Mouse (Mus musculus) CH12.LX (cell line): ENCODE data around the gene H2-Ab1. TPM values are rescaled to one million over a fixed set of nuclear protein-coding genes. Genes with fewer than 3 reads are reported as not detected.

Experiments used
- DNase-seq: peaks from one replicate; pipeline ENCODE4 v3.0.0-alpha.2; 2013; ENCODE audit errors: extremely low read depth
- H3K27ac ChIP-seq: 2 replicates; pipeline ENCODE4 v1.5.1; 2012; ENCODE audit warnings: low read depth, mild to moderate bottlenecking, control low read depth, moderate library complexity; ENCODE audit not compliant: insufficient read depth
- H3K27me3 ChIP-seq: replicated peaks from 2 replicates; pipeline ENCODE3; 2012; ENCODE audit warnings: inconsistent platforms
- H3K36me3 ChIP-seq, 2 experiments: replicated peaks in 1 of 2; 2 replicates each; pipeline versions ENCODE3 to v1.6.1; 2012; ENCODE audit warnings: inconsistent platforms in 1 of 2, low read length in 1 of 2, mild to moderate bottlenecking in 1 of 2, mixed read lengths in 1 of 2, moderate library complexity in 1 of 2; ENCODE audit not compliant: control insufficient read depth in 1 of 2, insufficient read depth in 1 of 2
- H3K4me1 ChIP-seq, 2 experiments: 2 replicates each; pipeline ENCODE4 v1.6.1; 2012; ENCODE audit warnings: inconsistent platforms in 1 of 2, moderate library complexity in 1 of 2; ENCODE audit not compliant: insufficient read depth in 2 of 2, control insufficient read depth in 1 of 2
- H3K4me2 ChIP-seq: 2 replicates; pipeline ENCODE4 v1.6.1; 2012; ENCODE audit warnings: low read depth, mild to moderate bottlenecking, control low read depth; ENCODE audit not compliant: poor library complexity, insufficient read depth, severe bottlenecking
- H3K4me3 ChIP-seq, 3 experiments: fragments of 150-350 bp in 1 of 3; sonication (generic) in 1 of 3; replicated peaks in 1 of 3; 2 replicates each; pipeline versions ENCODE3 to v1.5.1; 2011 to 2012; ENCODE audit warnings: low read depth in 2 of 3, low read length in 2 of 3, mild to moderate bottlenecking in 2 of 3, moderate library complexity in 2 of 3, control low read depth in 1 of 3, improper control_type of control experiment in 1 of 3, inconsistent platforms in 1 of 3, mixed read lengths in 1 of 3; ENCODE audit not compliant: poor library complexity in 1 of 3
- H3K79me2 ChIP-seq: replicated peaks from 2 replicates; pipeline ENCODE4 v1.6.1; 2012; ENCODE audit warnings: mild to moderate bottlenecking, moderate library complexity; ENCODE audit not compliant: control insufficient read depth, poor library complexity, insufficient read depth, severe bottlenecking; ENCODE audit errors: extremely low read depth
- H3K9ac ChIP-seq: 2 replicates; pipeline ENCODE4 v1.6.1; 2012; ENCODE audit warnings: low read depth, mild to moderate bottlenecking, control low read depth, moderate library complexity; ENCODE audit not compliant: insufficient read depth
- H3K9me3 ChIP-seq: replicated peaks from 2 replicates; pipeline ENCODE3; 2012; ENCODE audit warnings: low read length, inconsistent platforms, mixed read lengths
- CHD2 ChIP-seq: IDR thresholded peaks from 2 replicates; pipeline ENCODE4 v1.6.1; 2011; ENCODE audit warnings: low read length, improper control_type of control experiment
- CTCF ChIP-seq, 2 experiments: IDR thresholded peaks in 1 of 2; conservative IDR thresholded peaks in 1 of 2; 2 replicates each; pipeline ENCODE4 v1.5.1; 2011 to 2012; ENCODE audit warnings: low read depth in 2 of 2, low read length in 2 of 2, improper control_type of control experiment in 1 of 2, inconsistent platforms in 1 of 2, mild to moderate bottlenecking in 1 of 2, moderate library complexity in 1 of 2
- EP300 ChIP-seq: IDR thresholded peaks from 2 replicates; pipeline ENCODE4 v1.6.1; 2011; ENCODE audit warnings: low read length, improper control_type of control experiment
- GABPA ChIP-seq: IDR thresholded peaks from 2 replicates; pipeline ENCODE4 v1.6.1; 2012; ENCODE audit warnings: low read depth, low read length, improper control_type of control experiment, inconsistent platforms; ENCODE audit not compliant: insufficient replicate concordance
- JUN ChIP-seq: IDR thresholded peaks from 2 replicates; pipeline ENCODE4 v1.6.1; 2011; ENCODE audit warnings: low read depth, mild to moderate bottlenecking, low read length, improper control_type of control experiment, moderate library complexity; ENCODE audit not compliant: insufficient read depth
- KAT2A ChIP-seq: IDR thresholded peaks from 2 replicates; pipeline ENCODE4 v1.6.1; 2012; ENCODE audit warnings: low read length, improper control_type of control experiment, inconsistent platforms; ENCODE audit not compliant: insufficient replicate concordance
- MAFK ChIP-seq: IDR thresholded peaks from 2 replicates; pipeline ENCODE4 v1.6.1; 2011; ENCODE audit warnings: low read length, improper control_type of control experiment; ENCODE audit not compliant: insufficient replicate concordance
- MAX ChIP-seq: IDR thresholded peaks from 2 replicates; pipeline ENCODE4 v1.6.1; 2011; ENCODE audit warnings: low read length, improper control_type of control experiment
- MAZ ChIP-seq: IDR thresholded peaks from 2 replicates; pipeline ENCODE4 v1.6.1; 2012; ENCODE audit warnings: low read depth, mild to moderate bottlenecking, inconsistent platforms, low read length, improper control_type of control experiment, moderate library complexity
- MXI1 ChIP-seq: IDR thresholded peaks from 2 replicates; pipeline ENCODE4 v1.6.1; 2011; ENCODE audit warnings: mild to moderate bottlenecking, low read depth, low read length, improper control_type of control experiment
- MYC ChIP-seq: IDR thresholded peaks from 2 replicates; pipeline ENCODE4 v1.6.1; 2011; ENCODE audit warnings: low read depth, mild to moderate bottlenecking, improper control_type of control experiment, low read length
- NELFE ChIP-seq: IDR thresholded peaks from 2 replicates; pipeline ENCODE4 v1.6.1; 2011; ENCODE audit warnings: low read depth, low read length, improper control_type of control experiment
- PAX5 ChIP-seq: IDR thresholded peaks from 2 replicates; pipeline ENCODE4 v1.6.1; 2012; ENCODE audit warnings: low read length, inconsistent platforms, mixed read lengths
- POLR2A ChIP-seq: IDR thresholded peaks from 2 replicates; pipeline ENCODE4 v1.6.1; 2011; ENCODE audit warnings: low read depth, mild to moderate bottlenecking, improper control_type of control experiment, low read length
- POLR2AphosphoS2 ChIP-seq: IDR thresholded peaks from 2 replicates; pipeline ENCODE4 v1.6.1; 2011; ENCODE audit warnings: low read depth, low read length, improper control_type of control experiment
- RAD21 ChIP-seq: IDR thresholded peaks from 2 replicates; pipeline ENCODE4 v1.6.1; 2011; ENCODE audit warnings: low read depth, mild to moderate bottlenecking, low read length, improper control_type of control experiment, moderate library complexity
- RCOR1 ChIP-seq: conservative IDR thresholded peaks from 2 replicates; pipeline ENCODE4 v1.6.1; 2012; ENCODE audit warnings: low read depth, mild to moderate bottlenecking, inconsistent platforms, low read length, improper control_type of control experiment
- UBTF ChIP-seq: IDR thresholded peaks from 2 replicates; pipeline ENCODE4 v1.6.1; 2012; ENCODE audit warnings: low read depth, mild to moderate bottlenecking, inconsistent platforms, low read length, improper control_type of control experiment, moderate library complexity
- USF2 ChIP-seq: conservative IDR thresholded peaks from 2 replicates; pipeline ENCODE4 v1.6.1; 2011; ENCODE audit warnings: low read depth, low read length, improper control_type of control experiment
- ZC3H11A ChIP-seq: IDR thresholded peaks from 2 replicates; pipeline ENCODE4 v1.6.1; 2012; ENCODE audit warnings: low read depth, mild to moderate bottlenecking, inconsistent platforms, low read length, improper control_type of control experiment
- ZNF384 ChIP-seq: IDR thresholded peaks from 2 replicates; pipeline ENCODE4 v1.6.1; 2012; ENCODE audit warnings: low read depth, low read length, improper control_type of control experiment, inconsistent platforms
- dilution Hi-C: fragments of 300-500 bp; cut with MboI; formaldehyde crosslinking; loops from 2 replicates; pipeline ENCODE4 v1.14.3; 2020; ENCODE audit warnings: low sequenced_read_pairs; ENCODE audit not compliant: extremely low pct_unique_long_range_greater_than_20kb, extremely low pct_ligation_motif_present
- in situ Hi-C: fragments of 300-500 bp; cut with MboI; formaldehyde crosslinking; loops from 3 replicates; pipeline ENCODE4 v1.14.3; 2019; ENCODE audit warnings: low sequenced_read_pairs, low pct_ligation_motif_present, low pct_unique_long_range_greater_than_20kb, mixed read lengths
- polyA plus RNA-seq: library from polyadenylated mRNA; unstranded; fragments of >175 nt; gene quantifications from 2 replicates; pipeline ENCODE4 v1.2.1, GENCODE M21; 2012; ENCODE audit warnings: low read depth; ENCODE audit not compliant: insufficient read length
- total RNA-seq, 2 experiments: library from RNA; depleted of rRNA; stranded (reverse); fragments of 300-350 nt in 1 of 2; fragments of >200 nt in 1 of 2; gene quantifications; 2 replicates each; pipeline ENCODE4 v1.2.3; 2012 to 2014

Gene H2-Ab1
- total and polyA plus RNA-seq, 3 experiments: 114 to 699 (median 119) TPM

DNA sequence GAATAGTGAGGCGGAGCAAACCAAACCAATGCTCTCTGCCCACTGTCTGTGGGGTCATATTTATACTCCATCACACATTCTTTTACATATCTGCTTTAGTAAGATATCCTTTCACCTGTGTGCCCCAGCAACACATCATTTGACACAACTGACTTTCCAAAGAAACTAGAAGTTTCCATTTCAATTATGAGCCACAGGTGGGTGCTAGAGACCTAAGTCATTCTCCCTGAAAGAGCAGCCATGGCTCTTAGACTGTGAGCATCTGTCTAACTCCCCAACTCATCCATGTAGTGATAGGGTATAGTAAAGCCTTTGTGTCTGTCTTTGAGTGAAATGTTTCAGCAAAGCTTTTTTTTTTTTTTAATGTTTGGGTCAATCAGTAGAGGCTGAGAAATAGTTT, 14.6 kb downstream of the H2-Ab1 start:
- H3K4me2 ChIP-seq: no peak overlapping the region
- dilution Hi-C loops: no loop called here
- H3K27ac ChIP-seq: no peak overlapping the region
- H3K9ac ChIP-seq: no peak overlapping the region
- peaks cover 0 to 14% of the 10 kb centered on the region in 2 experiments; a peak in 2 of 4 replicates for H3K4me1 ChIP-seq
- no peaks in the 10 kb centered on the region for H3K79me2 ChIP-seq
- H3K4me3 ChIP-seq: no peak overlapping the region
- H3K36me3 ChIP-seq: peaks cover 18 to 39% of the 10 kb centered on the region in 2 experiments
- no peaks in the 10 kb centered on the region for H3K27me3 ChIP-seq
- peaks cover 4% of the 10 kb centered on the region for H3K9me3 ChIP-seq
- TF ChIP-seq CTCF (conservative IDR thresholded peaks at IDR 0.05 in 1 of 2, IDR thresholded peaks at IDR 0.05 in 1 of 2; ENCODE audit: low read depth in 2 of 2, low read length in 2 of 2): no peak
- no peak for TF ChIP-seq MXI1
- no peak for TF ChIP-seq RCOR1
- no peak for TF ChIP-seq NELFE
- TF ChIP-seq MAX: no peak
- no peak for TF ChIP-seq MAZ
- TF ChIP-seq MAFK: no peak
- TF ChIP-seq MYC: no peak
- TF ChIP-seq USF2: no peak
- no peak for TF ChIP-seq ZC3H11A
- in situ Hi-C loops: no loop called here
- DNase-seq: no peak

GRCm38 (mm10) chr17:34280499-34281038, 23.1 kb downstream of the H2-Ab1 start:
- TF ChIP-seq ZNF384: no peak
- TF ChIP-seq MYC: no peak
- TF ChIP-seq JUN: no peak
- TF ChIP-seq PAX5: no peak
- TF ChIP-seq GABPA: no peak
- TF ChIP-seq CHD2: no peak
- no peak for TF ChIP-seq POLR2AphosphoS2
- no peak for TF ChIP-seq KAT2A
- TF ChIP-seq MAFK: no peak
- no peak for TF ChIP-seq POLR2A
- TF ChIP-seq UBTF: no peak
- TF ChIP-seq CTCF (conservative IDR thresholded peaks at IDR 0.05 in 1 of 2, IDR thresholded peaks at IDR 0.05 in 1 of 2; ENCODE audit: low read depth in 2 of 2, low read length in 2 of 2): no peak
- TF ChIP-seq ZC3H11A: no peak
- no peak for TF ChIP-seq RAD21
- no peak for TF ChIP-seq EP300
- TF ChIP-seq NELFE: no peak
- dilution Hi-C loops (no loop called here), in situ Hi-C loops (no loop called here)
- DNase-seq: no peak
- H3K4me3 ChIP-seq: no peak overlapping the region
- H3K36me3 ChIP-seq: peaks cover 10 to 44% of the 10 kb centered on the region in 2 experiments
- peaks cover 4 to 8% of the 10 kb centered on the region in 2 experiments; a peak in 3 of 4 replicates for H3K4me1 ChIP-seq
- peaks cover 2% of the 10 kb centered on the region; the same call in 1 of the 2 replicates for H3K79me2 ChIP-seq
- no peak overlapping the region for H3K27ac ChIP-seq
- H3K27me3 ChIP-seq: no peaks in the 10 kb centered on the region
- H3K4me2 ChIP-seq: no peak overlapping the region
- no peak overlapping the region for H3K9ac ChIP-seq
- peaks cover 4% of the 10 kb centered on the region for H3K9me3 ChIP-seq
